Mouse (Mus musculus) c-Kit-negative CD71-positive TER-119-positive erythroid progenitor cells, embryonic 14.5 days (primary cell): ENCODE data around the gene Gm49336.

ENCODE experiments used
- DNase-seq: peaks from one replicate; pipeline ENCODE4 v3.0.0-alpha.2; 2013; ENCODE audit warnings: low read depth, low spot score

Gm49336 gene

DNA sequence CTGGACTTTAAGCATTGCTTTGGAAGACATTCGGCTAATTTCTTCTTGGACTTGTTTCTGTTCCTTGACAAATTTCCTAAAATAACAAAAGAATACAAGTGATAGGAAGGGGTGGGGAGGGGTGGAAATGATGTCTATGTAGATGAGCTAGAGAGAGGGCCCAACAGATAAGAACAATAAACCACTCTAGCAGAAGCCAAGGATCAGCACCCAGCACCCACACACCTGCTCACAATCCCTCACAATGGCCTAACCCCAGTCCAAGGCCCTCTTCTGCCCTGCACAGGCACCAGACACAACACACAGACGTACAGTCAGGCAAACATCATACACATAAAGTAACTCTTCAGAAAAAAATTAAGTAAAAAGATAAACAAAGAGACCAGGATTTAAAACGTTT is 12.8 kb downstream of the Gm49336 start:
- DNase-seq = no peak

GRCm38 (mm10) chr14:60219886-60220285 is 31.4 kb downstream of the Gm49336 start:
- DNase-seq = no peak

GRCm38 (mm10) chr14:60217616-60218015 is 33.7 kb downstream of the Gm49336 start:
- no peak for DNase-seq

- DNase-seq = no peak
Measured at GRCm38 (mm10) chr14:60216125-60216524, 35.2 kb downstream of the Gm49336 start.

GRCm38 (mm10) chr14:60215000-60215399 is 36.3 kb downstream of the Gm49336 start:
- no peak for DNase-seq

- no peak for DNase-seq
Measured at GRCm38 (mm10) chr14:60214040-60214439, 37.3 kb downstream of the Gm49336 start.

GRCm38 (mm10) chr14:60209166-60209565 is 42.1 kb downstream of the Gm49336 start:
- DNase-seq = no peak

DNA sequence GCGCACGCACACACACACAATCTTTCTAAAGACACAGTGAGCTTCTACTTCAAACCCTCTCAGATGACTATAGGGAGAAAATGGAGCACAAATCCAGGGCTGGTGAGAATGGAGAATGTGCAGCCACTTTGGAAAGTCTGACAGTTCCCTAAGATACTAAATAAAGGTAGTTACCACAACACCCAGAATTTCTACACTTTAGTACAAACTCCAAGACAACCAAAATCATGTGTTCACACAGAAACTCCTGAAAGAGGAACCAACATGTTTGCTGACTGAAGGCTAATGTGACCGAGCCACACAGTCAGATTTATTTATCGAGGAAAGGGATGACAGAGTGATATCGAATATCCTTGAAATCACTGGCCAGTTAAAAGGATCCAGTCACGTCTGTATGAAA is 46.3 kb downstream of the Gm49336 start:
- DNase-seq = no peak

DNA sequence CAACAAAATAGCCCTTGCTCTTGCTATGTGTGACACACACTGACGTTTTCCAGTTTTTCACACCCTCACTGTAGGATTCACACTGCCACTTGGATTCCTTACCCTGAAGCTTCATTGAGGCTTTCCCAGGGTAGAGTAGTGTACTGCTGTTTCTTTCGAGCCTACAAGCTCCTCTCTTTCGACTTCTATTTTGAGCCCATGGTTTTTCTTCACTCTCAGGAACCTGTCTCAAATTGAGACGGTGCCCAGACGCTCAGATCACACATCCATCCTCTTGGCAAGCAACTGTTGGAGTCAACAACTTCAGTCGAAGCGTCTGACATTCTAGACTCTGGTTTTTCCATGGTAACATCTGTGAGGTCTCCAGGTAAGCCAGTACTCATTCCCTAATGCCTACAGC is 54.4 kb downstream of the Gm49336 start, which contains the start of gene Atp8a2:
Gene Atp8a2, minus strand, starts transcription at position 296 of the 400 bp plus-strand sequence.
- no peak for DNase-seq

GRCm38 (mm10) chr14:60195999-60196398 is 55.3 kb downstream of the Gm49336 start:
- no peak for DNase-seq

- DNase-seq = no peak
Measured at GRCm38 (mm10) chr14:60194606-60195005, 56.7 kb downstream of the Gm49336 start.

- no peak for DNase-seq
Measured at GRCm38 (mm10) chr14:60189771-60190170, 61.5 kb downstream of the Gm49336 start.

GRCm38 (mm10) chr14:60188201-60188825 is 63.0 kb downstream of the Gm49336 start:
- no peak for DNase-seq

DNA sequence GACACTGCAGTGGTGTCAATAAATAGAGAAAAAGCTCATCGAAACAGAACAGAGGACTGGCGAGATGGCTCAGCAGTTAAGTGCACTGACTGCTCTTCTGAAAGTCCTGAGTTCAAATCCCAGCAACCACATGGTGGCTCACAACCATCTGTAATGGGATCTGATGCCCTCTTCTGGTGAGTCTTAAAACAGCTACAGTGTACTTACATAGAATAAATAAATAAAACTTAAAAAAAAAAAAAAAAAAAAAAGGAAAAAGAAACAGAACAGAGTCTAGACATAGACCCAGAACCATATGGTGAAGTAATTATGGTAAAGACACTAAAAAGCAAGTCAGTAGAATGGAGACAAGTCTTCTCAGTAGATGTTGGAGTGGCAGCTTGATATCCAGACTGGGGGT is 70.0 kb downstream of the Gm49336 start:
- no peak for DNase-seq

GRCm38 (mm10) chr14:60178571-60178955 is 72.7 kb downstream of the Gm49336 start:
- no peak for DNase-seq

- no peak for DNase-seq
Measured at GRCm38 (mm10) chr14:60177614-60178570, 73.4 kb downstream of the Gm49336 start.

GRCm38 (mm10) chr14:60176891-60177613 is 74.3 kb downstream of the Gm49336 start:
- no peak for DNase-seq

DNA sequence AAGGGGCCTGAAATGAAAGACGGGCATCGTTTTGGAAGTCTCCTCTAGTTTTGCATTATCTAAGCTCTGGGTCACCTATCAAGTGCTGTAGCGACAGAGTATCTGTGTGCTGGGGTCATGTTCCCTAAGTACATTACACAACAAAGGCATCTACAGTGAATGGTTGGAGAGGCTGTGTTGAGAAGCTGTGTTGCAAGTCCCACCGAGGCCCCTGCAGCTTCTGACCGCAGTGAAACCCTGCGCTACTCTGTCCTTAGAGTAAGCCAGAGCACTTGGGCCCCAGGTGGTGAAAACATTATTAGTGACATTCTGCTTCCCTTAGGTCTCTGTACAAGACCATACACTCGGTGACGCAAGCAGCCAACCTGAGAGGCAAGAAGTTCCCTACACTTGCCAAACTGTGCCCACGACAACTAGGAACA is 74.8 kb downstream of the Gm49336 start:
- no peak for DNase-seq

- DNase-seq = no peak
Measured at GRCm38 (mm10) chr14:60172286-60173055, 78.8 kb downstream of the Gm49336 start.

- no peak for DNase-seq
Measured at GRCm38 (mm10) chr14:60170845-60171610, 80.3 kb downstream of the Gm49336 start.

- no peak for DNase-seq
Measured at GRCm38 (mm10) chr14:60163367-60163766, 87.9 kb downstream of the Gm49336 start.
